Mouse (Mus musculus): ENCODE data around the gene Tmprss9. TPM values are rescaled to one million over a fixed set of nuclear protein-coding genes. Genes with fewer than 3 reads are reported as not detected.

Tmprss9 gene
- total and polyA plus RNA-seq, 2 experiments = 0.05 to 0.09 TPM

DNA sequence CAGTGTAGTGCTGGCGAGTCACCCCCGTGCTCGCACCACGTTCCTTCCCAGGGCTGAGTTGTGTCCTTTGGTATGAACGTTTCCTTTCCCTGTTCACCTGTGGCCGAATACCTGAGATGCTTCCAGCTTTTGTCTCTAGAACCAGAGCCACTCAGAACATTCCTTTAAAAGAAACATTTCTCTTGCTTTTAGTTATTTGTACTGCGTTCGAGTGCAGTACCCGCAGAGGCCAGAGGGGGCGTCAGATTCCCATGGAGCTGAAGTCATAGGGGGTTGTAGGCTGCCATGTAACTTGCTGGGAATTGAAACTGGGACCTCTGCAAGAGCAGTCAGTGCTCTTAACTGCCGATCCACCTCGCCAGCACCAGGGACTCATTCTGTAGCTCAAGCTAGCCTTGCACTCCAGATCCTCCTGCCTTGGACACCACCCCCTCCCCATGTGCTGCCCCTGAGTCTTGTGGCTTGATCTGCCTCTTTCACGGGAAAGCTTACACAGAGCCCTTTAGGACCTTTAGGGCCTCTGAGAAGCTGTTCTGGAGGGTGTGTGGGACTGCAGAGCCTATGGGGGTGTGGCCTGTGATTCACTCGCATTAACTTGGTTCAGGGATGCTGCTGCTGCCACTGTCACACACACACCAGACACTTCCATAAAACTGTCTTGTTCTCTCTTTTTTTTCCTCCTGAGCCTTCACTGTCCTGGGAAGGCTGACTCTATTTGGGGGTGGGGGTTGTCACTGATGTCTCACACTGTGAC lies 75.2 kb downstream of the Tmprss9 start:
- DNase-seq (ENCODE audit: extremely low read depth, low read depth, low spot score) = no peak
- H3K9ac ChIP-seq (ENCODE audit: low read depth, low read length) = no peak overlapping the region

DNA sequence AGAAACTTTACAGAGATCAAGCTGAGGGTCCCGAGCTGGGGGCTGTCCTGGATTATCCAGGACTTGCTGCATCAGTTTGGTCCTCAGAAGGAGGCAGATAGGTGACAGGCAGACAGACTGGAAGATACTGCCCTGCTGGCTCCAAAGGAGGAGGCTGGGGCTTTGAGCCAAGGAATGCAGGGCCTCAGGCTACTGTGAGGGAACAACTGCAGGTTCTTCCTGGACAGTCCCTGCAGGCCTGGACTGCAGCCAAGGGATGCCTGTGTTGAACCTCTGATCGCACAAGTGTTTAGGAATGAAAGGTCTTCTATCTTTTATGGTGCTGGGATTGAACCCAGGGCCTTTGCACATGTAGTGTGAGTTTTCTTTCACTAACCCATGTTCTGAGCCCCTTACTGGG lies 76.2 kb downstream of the Tmprss9 start:
- H3K9ac ChIP-seq (ENCODE audit: low read depth, low read length) = no peak overlapping the region
- 41% methylated on average over 2 of the region's 2 CpGs for WGBS
- no peaks in the 10 kb centered on the region for H3K27me3 ChIP-seq (ENCODE audit: control insufficient read depth, insufficient read depth, low read length)
- H3K4me3 ChIP-seq (ENCODE audit: insufficient read depth, low read depth, low read length) = no peak overlapping the region
- DNase-seq (ENCODE audit: extremely low read depth, low read depth, low spot score) = no peak
- no peak overlapping the region for H3K27ac ChIP-seq (replicated peaks; ENCODE audit: insufficient read depth, low read depth, low read length)
- no peaks in the 10 kb centered on the region for H3K79me2 ChIP-seq (ENCODE audit: control insufficient read depth, insufficient read depth, low read length)
- no peaks in the 10 kb centered on the region for H3K36me3 ChIP-seq (ENCODE audit: control insufficient read depth, insufficient read depth, low read length)
- no peak for TF ChIP-seq CTCF (IDR thresholded peaks at IDR 0.05; ENCODE audit: low read depth, low read length)
- no peak for TF ChIP-seq POLR2A (IDR thresholded peaks at IDR 0.05; ENCODE audit: extremely low read depth, insufficient read depth, low read length)
- no peaks in the 10 kb centered on the region for H3K4me1 ChIP-seq (ENCODE audit: control insufficient read depth, insufficient read depth, low read length)

More for the DNA sequence above, 75.2 kb downstream of the Tmprss9 start:
- no peak overlapping the region for H3K27ac ChIP-seq (replicated peaks; ENCODE audit: insufficient read depth, low read depth, low read length)
- no peaks in the 10 kb centered on the region for H3K4me1 ChIP-seq (ENCODE audit: control insufficient read depth, insufficient read depth, low read length)
- H3K4me3 ChIP-seq (ENCODE audit: insufficient read depth, low read depth, low read length) = no peak overlapping the region
- WGBS = 76% methylated on average over 14 of the region's 14 CpGs
- no peaks in the 10 kb centered on the region for H3K79me2 ChIP-seq (ENCODE audit: control insufficient read depth, insufficient read depth, low read length)
- no peaks in the 10 kb centered on the region for H3K36me3 ChIP-seq (ENCODE audit: control insufficient read depth, insufficient read depth, low read length)
- TF ChIP-seq CTCF (IDR thresholded peaks at IDR 0.05; ENCODE audit: low read depth, low read length) = peak; percentile 56; the same call in 1 of the 2 replicates
- no peak for TF ChIP-seq POLR2A (IDR thresholded peaks at IDR 0.05; ENCODE audit: extremely low read depth, insufficient read depth, low read length)
- no peaks in the 10 kb centered on the region for H3K27me3 ChIP-seq (ENCODE audit: control insufficient read depth, insufficient read depth, low read length)

DNA sequence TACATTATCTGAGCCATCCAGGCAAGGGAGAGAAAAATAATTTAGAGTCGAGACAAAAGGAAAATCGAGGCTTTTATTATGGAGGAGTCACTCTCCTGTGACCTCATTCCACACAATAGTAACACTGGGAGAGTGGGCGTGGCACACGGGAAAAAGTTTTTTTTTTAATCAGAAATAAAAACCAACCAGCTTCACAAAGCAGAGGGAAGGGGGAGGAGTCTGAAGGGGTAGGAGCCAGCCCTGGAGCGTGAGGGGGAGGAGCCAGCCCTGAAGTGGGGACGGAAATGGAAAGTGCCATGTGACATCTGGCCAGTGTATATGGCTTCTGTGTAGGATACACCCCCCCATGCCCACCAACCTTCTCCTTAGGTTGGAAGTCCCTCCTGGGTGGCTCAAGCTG lies 76.9 kb downstream of the Tmprss9 start:
- Histone ChIP-seq H3K79me2 (ENCODE audit: control insufficient read depth, insufficient read depth, low read length) (no peaks in the 10 kb centered on the region), H3K36me3 (ENCODE audit: control insufficient read depth, insufficient read depth, low read length) (no peaks in the 10 kb centered on the region), H3K4me1 (ENCODE audit: control insufficient read depth, insufficient read depth, low read length) (no peaks in the 10 kb centered on the region), H3K27me3 (ENCODE audit: control insufficient read depth, insufficient read depth, low read length) (no peaks in the 10 kb centered on the region), H3K9ac (ENCODE audit: low read depth, low read length) (no peak overlapping the region), H3K4me3 (ENCODE audit: insufficient read depth, low read depth, low read length) (no peak overlapping the region), H3K27ac (replicated peaks; ENCODE audit: insufficient read depth, low read depth, low read length) (no peak overlapping the region)
- no peak for DNase-seq (ENCODE audit: extremely low read depth, low read depth, low spot score)
- no peak for TF ChIP-seq CTCF (IDR thresholded peaks at IDR 0.05; ENCODE audit: low read depth, low read length)
- no peak for TF ChIP-seq POLR2A (IDR thresholded peaks at IDR 0.05; ENCODE audit: extremely low read depth, insufficient read depth, low read length)
- WGBS = 38% methylated on average over 6 of the region's 6 CpGs

DNA sequence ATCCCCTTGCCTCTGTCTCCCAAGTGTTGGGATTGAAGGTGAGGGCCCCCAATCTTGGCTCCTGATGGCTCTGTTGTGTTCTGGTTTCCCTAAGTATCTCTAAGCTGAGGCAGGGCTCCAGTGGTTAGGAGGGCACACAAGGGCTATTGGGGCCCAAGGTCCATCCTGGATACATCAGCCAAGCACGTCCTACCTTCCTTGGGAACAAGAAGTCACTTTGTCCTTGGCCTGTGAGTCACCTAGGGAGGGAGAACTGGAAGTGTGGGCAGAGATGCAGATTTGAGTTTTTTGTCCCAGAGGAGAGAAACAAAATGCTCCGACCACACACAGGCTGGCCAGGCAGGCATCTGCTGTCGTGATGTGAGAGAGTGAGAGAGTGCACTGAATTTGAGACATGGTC lies 77.4 kb downstream of the Tmprss9 start:
- Histone ChIP-seq H3K27ac (replicated peaks; ENCODE audit: insufficient read depth, low read depth, low read length) (no peak overlapping the region), H3K27me3 (ENCODE audit: control insufficient read depth, insufficient read depth, low read length) (no peaks in the 10 kb centered on the region), H3K9ac (ENCODE audit: low read depth, low read length) (no peak overlapping the region), H3K79me2 (ENCODE audit: control insufficient read depth, insufficient read depth, low read length) (no peaks in the 10 kb centered on the region), H3K4me1 (ENCODE audit: control insufficient read depth, insufficient read depth, low read length) (no peaks in the 10 kb centered on the region), H3K36me3 (ENCODE audit: control insufficient read depth, insufficient read depth, low read length) (no peaks in the 10 kb centered on the region), H3K4me3 (ENCODE audit: insufficient read depth, low read depth, low read length) (no peak overlapping the region)
- TF ChIP-seq POLR2A (IDR thresholded peaks at IDR 0.05; ENCODE audit: extremely low read depth, insufficient read depth, low read length) (no peak), CTCF (IDR thresholded peaks at IDR 0.05; ENCODE audit: low read depth, low read length) (no peak)
- DNase-seq (ENCODE audit: extremely low read depth, low read depth, low spot score) = no peak
- 86% methylated on average over 3 of the region's 3 CpGs for WGBS

Other genes with a start within 250 kb of the Tmprss9 start
- 54.4 and 56.1 TPM in 2 replicates for gene Csnk1g2, start 249.0 kb upstream of the Tmprss9 start, total RNA-seq (2014; rRNA removed)
- gene Csnk1g2, start 249.0 kb upstream of the Tmprss9 start, polyA plus RNA-seq (2012; rRNA removed) = 110 and 123 TPM in 2 replicates
- 16.2 and 19.7 TPM in 2 replicates for gene Btbd2, start 214.8 kb upstream of the Tmprss9 start, total RNA-seq (2014; rRNA removed)
- 36.1 and 36.8 TPM in 2 replicates for gene Btbd2, start 214.8 kb upstream of the Tmprss9 start, polyA plus RNA-seq (2012; rRNA removed)
- 88.6 and 119 TPM in 2 replicates for gene Mknk2, start 193.7 kb upstream of the Tmprss9 start, total RNA-seq (2014; rRNA removed)
- gene Mknk2, start 193.7 kb upstream of the Tmprss9 start, polyA plus RNA-seq (2012; rRNA removed) = 87.0 and 116 TPM in 2 replicates
- gene Mob3a, start 169.9 kb upstream of the Tmprss9 start, total RNA-seq (2014; rRNA removed) = 3.5 and 5.2 TPM in 2 replicates
- gene Mob3a, start 169.9 kb upstream of the Tmprss9 start, polyA plus RNA-seq (2012; rRNA removed) = 6.1 TPM in 2 replicates
- gene Izumo4, start 169.7 kb upstream of the Tmprss9 start, total RNA-seq (2014; rRNA removed) = 17.2 and 18.3 TPM in 2 replicates
- 42.5 and 49.7 TPM in 2 replicates for gene Izumo4, start 169.7 kb upstream of the Tmprss9 start, polyA plus RNA-seq (2012; rRNA removed)
- 22.3 and 35.2 TPM in 2 replicates for gene Ap3d1, start 129.6 kb upstream of the Tmprss9 start, total RNA-seq (2014; rRNA removed)
- gene Ap3d1, start 129.6 kb upstream of the Tmprss9 start, polyA plus RNA-seq (2012; rRNA removed) = 38.1 and 49.2 TPM in 2 replicates
- gene Dot1l, start 116.6 kb upstream of the Tmprss9 start, total RNA-seq (2014; rRNA removed) = 2.4 and 3.6 TPM in 2 replicates
- gene Dot1l, start 116.6 kb upstream of the Tmprss9 start, polyA plus RNA-seq (2012; rRNA removed) = 13.0 and 14.8 TPM in 2 replicates
- gene Sf3a2, start 73.7 kb upstream of the Tmprss9 start, total RNA-seq (2014; rRNA removed) = 6.7 and 8.6 TPM in 2 replicates
- gene Sf3a2, start 73.7 kb upstream of the Tmprss9 start, polyA plus RNA-seq (2012; rRNA removed) = 12.7 and 17.8 TPM in 2 replicates
- 16.0 and 17.4 TPM in 2 replicates for gene Plekhj1, start 73.2 kb upstream of the Tmprss9 start, total RNA-seq (2014; rRNA removed)
- gene Plekhj1, start 73.2 kb upstream of the Tmprss9 start, polyA plus RNA-seq (2012; rRNA removed) = 29.4 and 42.2 TPM in 2 replicates
- 0.13 and 0.18 TPM in 2 replicates for gene Amh, start 66.6 kb upstream of the Tmprss9 start, total RNA-seq (2014; rRNA removed)
- 0.09 and 0.21 TPM in 2 replicates for gene Amh, start 66.6 kb upstream of the Tmprss9 start, polyA plus RNA-seq (2012; rRNA removed)
- gene Jsrp1, start 58.4 kb upstream of the Tmprss9 start, total RNA-seq (2014; rRNA removed) = not detected in 2 replicates
- gene Jsrp1, start 58.4 kb upstream of the Tmprss9 start, polyA plus RNA-seq (2012; rRNA removed) = not detected in 2 replicates
- gene Oaz1, start 45.2 kb upstream of the Tmprss9 start, total RNA-seq (2014; rRNA removed) = 527 and 614 TPM in 2 replicates
- gene Oaz1, start 45.2 kb upstream of the Tmprss9 start, polyA plus RNA-seq (2012; rRNA removed) = 1,187 and 1,294 TPM in 2 replicates
- gene Lingo3, start 27.8 kb upstream of the Tmprss9 start, total RNA-seq (2014; rRNA removed) = not detected in 2 replicates
- 0.05 TPM in 1 of 2 replicates, not detected in the other for gene Lingo3, start 27.8 kb upstream of the Tmprss9 start, polyA plus RNA-seq (2012; rRNA removed)
- gene Lsm7, start 16.6 kb upstream of the Tmprss9 start, total RNA-seq (2014; rRNA removed) = 61.3 and 61.6 TPM in 2 replicates
- gene Lsm7, start 16.6 kb upstream of the Tmprss9 start, polyA plus RNA-seq (2012; rRNA removed) = 62.1 and 75.1 TPM in 2 replicates
- gene Sppl2b, start 16.6 kb upstream of the Tmprss9 start, total RNA-seq (2014; rRNA removed) = 6.5 and 10.4 TPM in 2 replicates
- 40.1 and 40.5 TPM in 2 replicates for gene Sppl2b, start 16.6 kb upstream of the Tmprss9 start, polyA plus RNA-seq (2012; rRNA removed)
- 79.9 and 87.7 TPM in 2 replicates for gene Timm13, start 29.1 kb downstream of the Tmprss9 start, total RNA-seq (2014; rRNA removed)
- gene Timm13, start 29.1 kb downstream of the Tmprss9 start, polyA plus RNA-seq (2012; rRNA removed) = 369 and 388 TPM in 2 replicates
- gene Lmnb2, start 46.4 kb downstream of the Tmprss9 start, total RNA-seq (2014; rRNA removed) = 3.2 and 3.3 TPM in 2 replicates
- gene Lmnb2, start 46.4 kb downstream of the Tmprss9 start, polyA plus RNA-seq (2012; rRNA removed) = 5.5 and 6.6 TPM in 2 replicates
- 2.1 and 8.3 TPM in 2 replicates for gene Gadd45b, start 58.2 kb downstream of the Tmprss9 start, total RNA-seq (2014; rRNA removed)
- 1.4 and 1.8 TPM in 2 replicates for gene Gadd45b, start 58.2 kb downstream of the Tmprss9 start, polyA plus RNA-seq (2012; rRNA removed)
- 0.09 and 0.13 TPM in 2 replicates for gene Gng7, start 143.1 kb downstream of the Tmprss9 start, total RNA-seq (2014; rRNA removed)
- 0.65 TPM in 2 replicates for gene Gng7, start 143.1 kb downstream of the Tmprss9 start, polyA plus RNA-seq (2012; rRNA removed)
- gene Diras1, start 153.8 kb downstream of the Tmprss9 start, total RNA-seq (2014; rRNA removed) = 0.07 TPM in 1 of 2 replicates, not detected in the other
- gene Diras1, start 153.8 kb downstream of the Tmprss9 start, polyA plus RNA-seq (2012; rRNA removed) = not detected in 2 replicates
- gene Slc39a3, start 165.6 kb downstream of the Tmprss9 start, total RNA-seq (2014; rRNA removed) = 6.1 and 6.9 TPM in 2 replicates
- gene Slc39a3, start 165.6 kb downstream of the Tmprss9 start, polyA plus RNA-seq (2012; rRNA removed) = 13.2 and 14.1 TPM in 2 replicates
- gene Sgta, start 188.3 kb downstream of the Tmprss9 start, total RNA-seq (2014; rRNA removed) = 43.9 and 53.8 TPM in 2 replicates
- gene Sgta, start 188.3 kb downstream of the Tmprss9 start, polyA plus RNA-seq (2012; rRNA removed) = 136 and 146 TPM in 2 replicates
- 7.4 and 9.3 TPM in 2 replicates for gene Thop1, start 198.2 kb downstream of the Tmprss9 start, total RNA-seq (2014; rRNA removed)
- 12.0 and 13.1 TPM in 2 replicates for gene Thop1, start 198.2 kb downstream of the Tmprss9 start, polyA plus RNA-seq (2012; rRNA removed)
- 190 and 205 TPM in 2 replicates for gene Creb3l3, start 227.0 kb downstream of the Tmprss9 start, total RNA-seq (2014; rRNA removed)
- gene Creb3l3, start 227.0 kb downstream of the Tmprss9 start, polyA plus RNA-seq (2012; rRNA removed) = 287 and 308 TPM in 2 replicates
- 46.6 and 61.1 TPM in 2 replicates for gene Map2k2, start 234.1 kb downstream of the Tmprss9 start, total RNA-seq (2014; rRNA removed)
- gene Map2k2, start 234.1 kb downstream of the Tmprss9 start, polyA plus RNA-seq (2012; rRNA removed) = 192 and 231 TPM in 2 replicates

Measured in liver, adult 2 months (tissue).